Mouse (Mus musculus): ENCODE measurements around the gene Pde10a. TPM values are rescaled to one million over a fixed set of nuclear protein-coding genes. Genes with fewer than 3 reads are reported as not detected.

The Pde10a gene
- polyA plus RNA-seq, 1 experiment from 2014 or later, result 1.8 TPM

- DNase-seq (ENCODE audit: low spot score), result no peak
- Histone ChIP-seq H3K27ac (ENCODE audit: low read depth, low read length) (no peak overlapping the region), H3K36me3 (ENCODE audit: control insufficient read depth, insufficient read depth, low read length) (no peaks in the 10 kb centered on the region), H3K9me3 (ENCODE audit: control insufficient read depth, low read length) (no peaks in the 10 kb centered on the region), H3K4me2 (no peak overlapping the region), H3K4me1 (replicated peaks; ENCODE audit: control insufficient read depth, insufficient read depth, low read length) (no peaks in the 10 kb centered on the region; the same call in 1 of the 2 replicates), H3K9ac (ENCODE audit: low read depth, low read length) (no peak overlapping the region), H3K27me3 (replicated peaks; ENCODE audit: control insufficient read depth, insufficient read depth, low read length) (no peaks in the 10 kb centered on the region), H3K4me3 (ENCODE audit: low read depth, low read length) (no peak overlapping the region)
- 68% methylated on average over 8 of the region's 8 CpGs for WGBS
- no peak for ATAC-seq (replicated peaks; ENCODE audit: low FRiP score)
These were observed 315.9 kb downstream of the Pde10a start for GRCm38 (mm10) chr17:8841094-8841493.

GRCm38 (mm10) chr17:8841897-8842540 is 316.8 kb downstream of the Pde10a start:
- H3K27ac ChIP-seq (ENCODE audit: low read depth, low read length), result no peak overlapping the region
- H3K4me1 ChIP-seq (replicated peaks; ENCODE audit: control insufficient read depth, insufficient read depth, low read length), result no peaks in the 10 kb centered on the region; the same call in 1 of the 2 replicates
- H3K27me3 ChIP-seq (replicated peaks; ENCODE audit: control insufficient read depth, insufficient read depth, low read length), result no peaks in the 10 kb centered on the region
- DNase-seq (ENCODE audit: low spot score), result no peak
- no peak overlapping the region for H3K4me2 ChIP-seq
- no peaks in the 10 kb centered on the region for H3K9me3 ChIP-seq (ENCODE audit: control insufficient read depth, low read length)
- 39% methylated on average over 8 of the region's 8 CpGs for WGBS
- H3K9ac ChIP-seq (ENCODE audit: low read depth, low read length), result no peak overlapping the region
- H3K4me3 ChIP-seq (ENCODE audit: low read depth, low read length), result no peak overlapping the region
- no peak for ATAC-seq (replicated peaks; ENCODE audit: low FRiP score)
- H3K36me3 ChIP-seq (ENCODE audit: control insufficient read depth, insufficient read depth, low read length), result no peaks in the 10 kb centered on the region

- Histone ChIP-seq H3K4me1 (replicated peaks; ENCODE audit: control insufficient read depth, insufficient read depth, low read length) (no peaks in the 10 kb centered on the region; the same call in 1 of the 2 replicates), H3K4me3 (ENCODE audit: low read depth, low read length) (no peak overlapping the region), H3K9ac (ENCODE audit: low read depth, low read length) (no peak overlapping the region), H3K27me3 (replicated peaks; ENCODE audit: control insufficient read depth, insufficient read depth, low read length) (no peaks in the 10 kb centered on the region), H3K4me2 (no peak overlapping the region), H3K36me3 (ENCODE audit: control insufficient read depth, insufficient read depth, low read length) (no peaks in the 10 kb centered on the region), H3K27ac (ENCODE audit: low read depth, low read length) (no peak overlapping the region), H3K9me3 (ENCODE audit: control insufficient read depth, low read length) (no peaks in the 10 kb centered on the region)
- DNase-seq (ENCODE audit: low spot score) (no peak), ATAC-seq (replicated peaks; ENCODE audit: low FRiP score) (no peak)
- 72% methylated on average over 4 of the region's 4 CpGs for WGBS
These were observed 317.5 kb downstream of the Pde10a start for GRCm38 (mm10) chr17:8842662-8843061.

- Histone ChIP-seq H3K27me3 (replicated peaks; ENCODE audit: control insufficient read depth, insufficient read depth, low read length) (no peaks in the 10 kb centered on the region), H3K36me3 (ENCODE audit: control insufficient read depth, insufficient read depth, low read length) (no peaks in the 10 kb centered on the region), H3K4me1 (replicated peaks; ENCODE audit: control insufficient read depth, insufficient read depth, low read length) (no peaks in the 10 kb centered on the region; the same call in 1 of the 2 replicates), H3K27ac (ENCODE audit: low read depth, low read length) (no peak overlapping the region), H3K4me2 (no peak overlapping the region), H3K9me3 (ENCODE audit: control insufficient read depth, low read length) (no peaks in the 10 kb centered on the region), H3K9ac (ENCODE audit: low read depth, low read length) (no peak overlapping the region), H3K4me3 (ENCODE audit: low read depth, low read length) (no peak overlapping the region)
- DNase-seq (ENCODE audit: low spot score) (no peak), ATAC-seq (replicated peaks; ENCODE audit: low FRiP score) (no peak)
- 87% methylated on average over 7 of the region's 7 CpGs for WGBS
These were observed 318.8 kb downstream of the Pde10a start for GRCm38 (mm10) chr17:8843941-8844340.

DNA sequence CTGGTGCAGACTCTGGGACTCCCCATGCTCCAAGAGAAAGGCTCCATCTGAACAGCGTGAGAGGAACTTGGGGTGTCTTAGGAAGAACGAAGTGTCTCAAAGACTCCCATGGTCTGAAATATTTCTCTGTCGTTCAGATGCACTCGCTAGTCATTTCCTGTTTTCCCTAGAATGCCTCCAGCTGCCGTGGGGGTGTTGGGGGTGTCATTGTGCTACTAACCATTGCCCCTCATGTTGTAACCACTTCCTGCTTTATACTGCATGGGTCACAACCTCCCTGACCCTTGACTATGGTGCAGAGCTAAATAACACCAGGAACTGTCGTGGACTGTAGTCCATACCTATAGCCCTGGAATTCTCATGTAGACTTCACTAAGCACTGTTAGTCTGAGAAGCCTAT is 321.3 kb downstream of the Pde10a start:
- 33% methylated on average over 6 of the region's 6 CpGs for WGBS
- Histone ChIP-seq H3K27ac (ENCODE audit: low read depth, low read length) (no peak overlapping the region), H3K9ac (ENCODE audit: low read depth, low read length) (no peak overlapping the region), H3K27me3 (replicated peaks; ENCODE audit: control insufficient read depth, insufficient read depth, low read length) (no peaks in the 10 kb centered on the region), H3K4me1 (replicated peaks; ENCODE audit: control insufficient read depth, insufficient read depth, low read length) (no peaks in the 10 kb centered on the region; the same call in 1 of the 2 replicates), H3K4me3 (ENCODE audit: low read depth, low read length) (no peak overlapping the region), H3K9me3 (ENCODE audit: control insufficient read depth, low read length) (no peaks in the 10 kb centered on the region), H3K4me2 (no peak overlapping the region), H3K36me3 (ENCODE audit: control insufficient read depth, insufficient read depth, low read length) (no peaks in the 10 kb centered on the region)
- no peak for ATAC-seq (replicated peaks; ENCODE audit: low FRiP score)
- no peak for DNase-seq (ENCODE audit: low spot score)

DNA sequence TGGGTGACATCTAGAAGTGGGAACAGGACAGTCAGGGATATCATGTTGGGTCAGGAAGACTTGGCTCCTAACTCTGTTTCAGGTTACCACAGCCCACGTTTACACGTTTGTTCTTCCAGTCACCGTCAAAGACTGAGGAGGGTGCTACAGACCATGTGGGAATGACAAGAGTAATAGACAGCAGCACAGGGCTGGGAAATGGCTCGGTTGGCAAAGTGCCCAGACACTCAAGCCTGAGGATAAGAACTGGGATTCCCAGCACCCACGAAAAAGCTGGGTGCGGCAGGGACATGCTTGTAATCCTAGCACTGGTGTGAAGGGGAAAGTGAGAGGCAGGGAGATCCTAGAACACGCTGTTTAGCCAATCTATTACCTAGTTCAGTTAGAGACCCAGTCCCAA is 322.4 kb downstream of the Pde10a start:
- H3K27ac ChIP-seq (ENCODE audit: low read depth, low read length), result no peak overlapping the region
- H3K9ac ChIP-seq (ENCODE audit: low read depth, low read length), result no peak overlapping the region
- H3K4me1 ChIP-seq (replicated peaks; ENCODE audit: control insufficient read depth, insufficient read depth, low read length), result no peaks in the 10 kb centered on the region
- DNase-seq (ENCODE audit: low spot score) (no peak), ATAC-seq (replicated peaks; ENCODE audit: low FRiP score) (no peak)
- no peak overlapping the region for H3K4me3 ChIP-seq (ENCODE audit: low read depth, low read length)
- 72% methylated on average over 7 of the region's 7 CpGs for WGBS
- no peaks in the 10 kb centered on the region for H3K36me3 ChIP-seq (ENCODE audit: control insufficient read depth, insufficient read depth, low read length)
- H3K9me3 ChIP-seq (ENCODE audit: control insufficient read depth, low read length), result no peaks in the 10 kb centered on the region
- no peak overlapping the region for H3K4me2 ChIP-seq
- no peaks in the 10 kb centered on the region for H3K27me3 ChIP-seq (replicated peaks; ENCODE audit: control insufficient read depth, insufficient read depth, low read length)

DNA sequence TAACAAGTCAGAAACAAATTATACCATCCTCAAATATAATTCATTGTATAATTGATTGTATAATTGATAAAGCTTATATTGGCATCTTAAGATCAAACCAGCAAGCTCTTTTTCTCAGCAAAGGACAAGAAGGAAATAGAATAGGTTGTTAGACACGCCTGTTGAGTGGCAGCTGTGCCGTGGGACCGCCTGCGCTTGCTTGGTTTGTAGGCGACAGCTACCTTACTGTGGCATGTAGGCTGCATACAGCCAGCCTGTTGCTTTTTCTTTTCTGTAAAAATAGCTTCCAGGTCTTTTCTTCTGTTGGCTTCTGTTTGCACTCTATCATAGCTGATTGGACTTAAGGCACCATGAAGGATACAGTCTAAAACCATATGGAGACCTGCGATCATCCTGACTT is 326.7 kb downstream of the Pde10a start:
- H3K27ac ChIP-seq (ENCODE audit: low read depth, low read length), result no peak overlapping the region
- no peak overlapping the region for H3K4me2 ChIP-seq
- 91% methylated on average over 6 of the region's 6 CpGs for WGBS

DNA sequence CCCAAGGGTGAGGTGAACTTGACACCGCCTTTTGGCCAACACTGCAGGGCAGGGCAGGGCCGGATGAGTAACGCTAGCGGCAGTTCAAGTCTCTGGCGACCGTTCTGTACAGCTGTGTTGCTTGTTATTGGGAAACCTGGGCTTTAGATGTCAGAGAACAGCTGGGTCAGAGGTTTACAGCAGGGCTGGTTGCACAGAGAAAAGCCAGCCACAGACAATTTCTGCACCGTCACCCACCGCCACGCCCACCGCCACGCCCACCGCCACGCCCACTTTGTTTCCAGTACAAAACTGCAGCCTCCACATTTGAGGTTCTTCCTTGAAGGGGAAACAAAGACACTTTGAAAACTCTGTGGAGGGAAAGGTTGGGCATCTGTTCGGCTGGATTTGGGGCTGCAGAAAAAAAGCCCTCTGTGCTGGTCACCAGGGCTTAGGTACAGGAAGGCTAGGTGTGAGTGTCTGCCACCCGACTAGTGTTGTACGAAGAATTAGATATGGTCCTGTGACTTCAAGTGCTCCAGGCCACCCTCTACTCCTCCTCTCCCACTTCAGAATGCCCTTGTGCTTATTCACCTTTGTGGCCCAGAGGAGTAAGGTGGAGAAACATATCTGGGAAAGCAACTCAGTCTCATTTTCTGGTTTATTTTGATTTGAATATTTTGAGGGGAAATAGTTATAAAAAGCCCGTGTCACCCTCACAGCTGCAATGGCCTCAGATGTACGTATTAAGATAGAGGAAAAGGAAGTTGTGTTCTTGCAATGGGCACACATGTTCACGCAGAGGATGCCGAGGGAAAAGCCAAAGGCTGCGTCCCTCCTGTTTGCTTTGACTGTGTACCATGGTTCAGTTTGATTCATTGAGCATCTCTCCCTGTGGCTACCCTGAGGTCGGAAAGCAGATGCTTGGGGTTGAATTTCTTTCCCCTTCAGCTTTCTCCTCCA is 331.5 kb downstream of the Pde10a start:
- Histone ChIP-seq H3K27ac (ENCODE audit: low read depth, low read length) (no peak overlapping the region), H3K9ac (ENCODE audit: low read depth, low read length) (no peak overlapping the region)
- WGBS, result 34% methylated on average over 22 of the region's 22 CpGs

More for the DNA sequence above, 326.7 kb downstream of the Pde10a start:
- no peak overlapping the region for H3K9ac ChIP-seq (ENCODE audit: low read depth, low read length)
- ATAC-seq (replicated peaks; ENCODE audit: low FRiP score) (no peak), DNase-seq (ENCODE audit: low spot score) (no peak)
- H3K4me3 ChIP-seq (ENCODE audit: low read depth, low read length), result no peak overlapping the region
- no peaks in the 10 kb centered on the region for H3K4me1 ChIP-seq (replicated peaks; ENCODE audit: control insufficient read depth, insufficient read depth, low read length)
- H3K36me3 ChIP-seq (ENCODE audit: control insufficient read depth, insufficient read depth, low read length), result no peaks in the 10 kb centered on the region
- no peaks in the 10 kb centered on the region for H3K9me3 ChIP-seq (ENCODE audit: control insufficient read depth, low read length)
- no peaks in the 10 kb centered on the region for H3K27me3 ChIP-seq (replicated peaks; ENCODE audit: control insufficient read depth, insufficient read depth, low read length)

More for the DNA sequence above, 331.5 kb downstream of the Pde10a start:
- peak; percentile 86 for DNase-seq (ENCODE audit: low spot score)
- Histone ChIP-seq H3K4me2 (peak overlapping the region; percentile 57), H3K4me3 (ENCODE audit: low read depth, low read length) (no peak overlapping the region), H3K9me3 (ENCODE audit: control insufficient read depth, low read length) (no peaks in the 10 kb centered on the region), H3K36me3 (ENCODE audit: control insufficient read depth, insufficient read depth, low read length) (no peaks in the 10 kb centered on the region), H3K27me3 (replicated peaks; ENCODE audit: control insufficient read depth, insufficient read depth, low read length) (no peaks in the 10 kb centered on the region), H3K4me1 (replicated peaks; ENCODE audit: control insufficient read depth, insufficient read depth, low read length) (no peaks in the 10 kb centered on the region; the same call in 1 of the 2 replicates)
- ATAC-seq (replicated peaks; ENCODE audit: low FRiP score), result peak; percentile 83
